Mouse (Mus musculus): ENCODE results near the gene Fam178b. TPM values are rescaled to one million over a fixed set of nuclear protein-coding genes. Genes with fewer than 3 reads are reported as not detected.

Fam178b gene
- polyA plus RNA-seq, 1 experiment from 2014 or later: not detected

DNA sequence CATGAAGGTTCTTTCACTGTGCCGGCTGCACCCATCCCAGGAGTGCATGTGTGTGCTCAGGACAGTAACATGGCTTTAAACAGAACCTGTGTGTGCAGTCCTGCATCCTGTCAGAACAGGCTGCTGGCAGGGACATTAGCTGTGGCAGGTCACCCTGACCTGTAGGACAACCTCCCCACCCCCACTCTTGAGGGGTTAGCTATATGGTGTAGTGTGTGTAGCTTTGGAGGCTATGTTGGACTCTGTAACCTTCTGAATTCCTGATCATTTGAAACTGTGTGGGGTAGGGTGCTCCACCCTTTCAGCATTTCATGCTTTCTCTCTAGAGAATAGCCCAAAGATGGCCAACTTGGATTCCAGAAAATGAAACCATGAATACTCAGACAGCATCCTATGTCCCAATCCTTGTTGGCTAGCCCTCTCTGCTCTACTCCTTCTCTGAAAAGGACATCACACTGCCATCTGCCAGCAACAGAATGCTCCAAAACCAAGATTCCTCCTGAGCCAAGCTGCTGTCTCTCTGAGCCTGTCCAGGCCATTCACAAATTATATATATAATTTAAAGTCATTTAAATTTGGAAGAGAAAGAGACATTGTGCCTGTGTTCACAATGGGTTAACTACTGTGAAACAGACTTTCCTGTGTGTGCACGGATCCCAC is 47.0 kb downstream of the Fam178b start:
- Histone ChIP-seq H3K4me1 (ENCODE audit: control insufficient read depth, insufficient read depth, low read length) (no peaks in the 10 kb centered on the region), H3K9ac (replicated peaks; ENCODE audit: low read depth, low read length) (no peak overlapping the region), H3K27me3 (ENCODE audit: control insufficient read depth, insufficient read depth, low read length) (no peaks in the 10 kb centered on the region), H3K36me3 (ENCODE audit: control insufficient read depth, insufficient read depth, low read length) (no peaks in the 10 kb centered on the region), H3K27ac (ENCODE audit: low read depth, low read length) (no peak overlapping the region), H3K4me3 (ENCODE audit: low read depth, low read length) (no peak overlapping the region), H3K4me2 (ENCODE audit: low read depth, low read length) (no peak overlapping the region), H3K9me3 (ENCODE audit: control insufficient read depth, low read length) (no peaks in the 10 kb centered on the region)
- WGBS: 76% methylated on average over 2 of the region's 2 CpGs
- no peak for ATAC-seq (ENCODE audit: low read depth)

DNA sequence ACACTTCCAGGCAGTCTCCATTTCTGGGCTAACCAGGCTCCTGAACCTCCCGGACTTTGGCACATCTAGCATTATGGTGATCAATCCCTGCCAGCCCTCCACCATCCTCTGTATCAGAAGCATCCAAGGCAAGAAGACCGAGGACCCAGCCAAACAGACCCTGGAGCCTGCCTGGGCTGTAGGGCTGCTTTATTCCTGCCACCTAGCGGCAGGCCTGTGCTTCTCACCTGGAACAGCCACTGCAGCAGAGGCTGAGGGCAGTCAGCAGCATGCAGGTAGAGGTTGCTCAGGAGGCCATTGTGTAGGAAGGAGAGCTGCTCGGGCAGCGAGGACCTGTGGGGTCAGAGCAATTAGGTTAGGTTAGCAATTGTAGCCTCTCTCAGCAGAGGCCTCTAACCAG is 48.0 kb downstream of the Fam178b start:
- Histone ChIP-seq H3K4me1 (ENCODE audit: control insufficient read depth, insufficient read depth, low read length) (no peaks in the 10 kb centered on the region), H3K27me3 (ENCODE audit: control insufficient read depth, insufficient read depth, low read length) (no peaks in the 10 kb centered on the region), H3K9me3 (ENCODE audit: control insufficient read depth, low read length) (no peaks in the 10 kb centered on the region), H3K4me3 (ENCODE audit: low read depth, low read length) (no peak overlapping the region), H3K27ac (ENCODE audit: low read depth, low read length) (no peak overlapping the region), H3K9ac (replicated peaks; ENCODE audit: low read depth, low read length) (no peak overlapping the region), H3K36me3 (ENCODE audit: control insufficient read depth, insufficient read depth, low read length) (no peaks in the 10 kb centered on the region), H3K4me2 (ENCODE audit: low read depth, low read length) (no peak overlapping the region)
- peak; percentile 80 for ATAC-seq (ENCODE audit: low read depth)
- WGBS: 19% methylated on average over 5 of the region's 5 CpGs

DNA sequence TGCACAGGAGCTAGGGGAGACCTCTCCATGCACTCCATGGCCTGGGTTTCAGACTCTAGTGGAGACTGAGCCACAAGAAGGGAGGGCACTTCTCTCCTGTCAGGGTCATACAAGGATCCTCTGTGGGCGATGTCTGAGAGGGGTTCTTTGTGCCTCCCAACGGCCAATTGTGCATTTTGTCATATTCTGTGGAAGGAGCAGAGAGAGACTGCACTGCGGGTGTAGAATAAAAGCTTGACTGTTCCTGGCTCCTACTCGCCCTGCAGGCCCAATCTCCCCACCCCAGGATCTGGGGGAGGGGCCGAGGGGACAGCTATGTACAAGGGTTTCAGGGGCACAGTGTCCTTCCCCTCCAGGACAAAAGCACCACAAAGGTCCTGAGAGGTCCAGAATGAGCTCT is 49.1 kb downstream of the Fam178b start:
- H3K4me1 ChIP-seq (ENCODE audit: control insufficient read depth, insufficient read depth, low read length): no peaks in the 10 kb centered on the region
- 73% methylated on average over 5 of the region's 5 CpGs for WGBS
- no peaks in the 10 kb centered on the region for H3K36me3 ChIP-seq (ENCODE audit: control insufficient read depth, insufficient read depth, low read length)
- no peaks in the 10 kb centered on the region for H3K27me3 ChIP-seq (ENCODE audit: control insufficient read depth, insufficient read depth, low read length)
- no peak overlapping the region for H3K27ac ChIP-seq (ENCODE audit: low read depth, low read length)
- no peaks in the 10 kb centered on the region for H3K9me3 ChIP-seq (ENCODE audit: control insufficient read depth, low read length)
- no peak overlapping the region for H3K4me3 ChIP-seq (ENCODE audit: low read depth, low read length)
- no peak overlapping the region for H3K9ac ChIP-seq (replicated peaks; ENCODE audit: low read depth, low read length)
- H3K4me2 ChIP-seq (ENCODE audit: low read depth, low read length): no peak overlapping the region
- no peak for ATAC-seq (ENCODE audit: low read depth)

GRCm38 (mm10) chr1:36632846-36633245 is 50.1 kb downstream of the Fam178b start:
- Histone ChIP-seq H3K4me3 (ENCODE audit: low read depth, low read length) (no peak overlapping the region), H3K27me3 (ENCODE audit: control insufficient read depth, insufficient read depth, low read length) (no peaks in the 10 kb centered on the region), H3K36me3 (ENCODE audit: control insufficient read depth, insufficient read depth, low read length) (no peaks in the 10 kb centered on the region), H3K4me2 (ENCODE audit: low read depth, low read length) (no peak overlapping the region), H3K9ac (replicated peaks; ENCODE audit: low read depth, low read length) (no peak overlapping the region), H3K27ac (ENCODE audit: low read depth, low read length) (no peak overlapping the region), H3K4me1 (ENCODE audit: control insufficient read depth, insufficient read depth, low read length) (no peaks in the 10 kb centered on the region), H3K9me3 (ENCODE audit: control insufficient read depth, low read length) (no peaks in the 10 kb centered on the region)
- 81% methylated on average over 1 of the region's 1 CpGs for WGBS
- ATAC-seq (ENCODE audit: low read depth): no peak

DNA sequence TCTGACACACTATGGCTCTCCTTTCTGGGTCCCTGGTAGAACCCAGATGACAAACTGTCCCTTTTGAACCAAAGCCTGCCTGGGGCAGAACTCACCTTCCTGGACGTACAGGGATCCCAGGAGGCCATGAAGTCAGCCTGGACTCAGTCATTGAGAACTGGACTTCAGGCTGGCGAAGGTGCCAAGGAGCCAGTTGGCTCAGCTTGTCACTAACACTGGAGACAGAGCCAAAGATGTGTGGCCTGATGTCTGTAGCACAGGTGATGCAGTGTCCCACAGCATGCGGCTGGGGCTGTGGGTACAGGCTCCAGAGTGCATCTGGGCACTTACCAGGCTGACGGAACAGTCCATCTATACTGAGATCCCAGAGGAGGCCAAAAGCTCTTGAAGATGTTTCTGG is 50.9 kb downstream of the Fam178b start:
- no peaks in the 10 kb centered on the region for H3K27me3 ChIP-seq (ENCODE audit: control insufficient read depth, insufficient read depth, low read length)
- ATAC-seq (ENCODE audit: low read depth): no peak
- no peaks in the 10 kb centered on the region for H3K4me1 ChIP-seq (ENCODE audit: control insufficient read depth, insufficient read depth, low read length)
- H3K4me2 ChIP-seq (ENCODE audit: low read depth, low read length): no peak overlapping the region
- H3K9me3 ChIP-seq (ENCODE audit: control insufficient read depth, low read length): no peaks in the 10 kb centered on the region
- no peak overlapping the region for H3K9ac ChIP-seq (replicated peaks; ENCODE audit: low read depth, low read length)
- no peaks in the 10 kb centered on the region for H3K36me3 ChIP-seq (ENCODE audit: control insufficient read depth, insufficient read depth, low read length)
- 94% methylated on average over 4 of the region's 4 CpGs for WGBS
- H3K27ac ChIP-seq (ENCODE audit: low read depth, low read length): no peak overlapping the region
- H3K4me3 ChIP-seq (ENCODE audit: low read depth, low read length): no peak overlapping the region

DNA sequence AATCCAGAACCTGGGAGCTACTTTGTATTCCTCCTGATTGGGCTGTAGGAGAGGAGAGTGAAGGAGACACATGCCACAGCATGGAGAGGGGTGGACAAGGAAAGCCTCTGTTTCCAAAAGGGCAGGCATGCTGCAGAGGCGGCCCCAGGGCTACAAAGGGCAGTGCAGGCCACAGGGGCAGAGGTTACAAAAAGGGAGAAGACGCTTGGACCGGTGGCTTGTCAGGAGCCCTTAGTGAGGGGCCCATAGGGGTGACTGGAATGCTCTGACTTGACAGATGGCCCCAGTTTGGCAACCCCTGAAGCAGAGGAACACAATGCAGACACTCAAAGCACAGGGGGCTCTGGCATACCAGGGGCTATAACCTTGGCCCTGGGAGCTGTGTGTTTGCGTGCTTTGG is 51.6 kb downstream of the Fam178b start:
- no peaks in the 10 kb centered on the region for H3K9me3 ChIP-seq (ENCODE audit: control insufficient read depth, low read length)
- H3K4me3 ChIP-seq (ENCODE audit: low read depth, low read length): no peak overlapping the region
- no peaks in the 10 kb centered on the region for H3K36me3 ChIP-seq (ENCODE audit: control insufficient read depth, insufficient read depth, low read length)
- no peak overlapping the region for H3K4me2 ChIP-seq (ENCODE audit: low read depth, low read length)
- WGBS: 26% methylated on average over 4 of the region's 4 CpGs
- no peak overlapping the region for H3K9ac ChIP-seq (replicated peaks; ENCODE audit: low read depth, low read length)
- H3K4me1 ChIP-seq (ENCODE audit: control insufficient read depth, insufficient read depth, low read length): no peaks in the 10 kb centered on the region
- ATAC-seq (ENCODE audit: low read depth): no peak
- H3K27me3 ChIP-seq (ENCODE audit: control insufficient read depth, insufficient read depth, low read length): no peaks in the 10 kb centered on the region
- no peak overlapping the region for H3K27ac ChIP-seq (ENCODE audit: low read depth, low read length)

DNA sequence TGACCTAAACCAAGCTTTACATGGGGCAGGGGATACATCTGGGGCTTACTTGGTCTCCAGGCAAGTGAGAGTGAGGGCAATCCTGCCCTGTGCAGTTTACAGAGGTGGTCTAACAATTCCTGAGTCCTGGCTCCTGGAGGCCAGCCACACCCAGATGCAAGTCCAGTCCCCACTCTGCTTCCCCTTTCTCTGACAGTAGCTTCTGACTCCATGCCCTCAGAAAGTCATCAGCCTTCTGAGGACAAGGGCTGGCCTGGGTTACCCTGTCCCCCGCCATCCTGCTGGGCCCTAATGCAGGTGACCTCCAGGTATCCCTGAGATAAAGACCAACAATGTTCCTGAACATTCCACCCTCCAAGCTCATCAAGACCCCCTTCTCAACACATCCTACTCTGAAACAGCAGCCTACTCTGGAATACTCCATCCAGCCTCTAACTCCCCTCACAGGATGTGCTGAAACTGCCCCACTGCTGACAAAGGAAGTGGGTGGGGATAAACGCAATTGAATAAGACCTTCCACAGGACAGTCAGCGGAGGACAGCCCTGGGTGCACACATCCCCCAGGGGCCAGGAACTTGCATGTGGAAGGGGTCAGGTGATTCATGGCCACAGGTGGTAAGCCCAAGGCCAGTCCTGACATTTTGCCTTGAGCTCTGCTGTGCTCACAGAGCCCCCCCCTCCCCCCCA is 52.8 kb downstream of the Fam178b start:
- no peak overlapping the region for H3K4me2 ChIP-seq (ENCODE audit: low read depth, low read length)
- H3K9ac ChIP-seq (replicated peaks; ENCODE audit: low read depth, low read length): no peak overlapping the region
- H3K4me1 ChIP-seq (ENCODE audit: control insufficient read depth, insufficient read depth, low read length): no peaks in the 10 kb centered on the region
- no peak overlapping the region for H3K27ac ChIP-seq (ENCODE audit: low read depth, low read length)
- no peaks in the 10 kb centered on the region for H3K9me3 ChIP-seq (ENCODE audit: control insufficient read depth, low read length)
- ATAC-seq (ENCODE audit: low read depth): no peak
- WGBS: 55% methylated on average over 3 of the region's 3 CpGs
- no peak overlapping the region for H3K4me3 ChIP-seq (ENCODE audit: low read depth, low read length)
- no peaks in the 10 kb centered on the region for H3K36me3 ChIP-seq (ENCODE audit: control insufficient read depth, insufficient read depth, low read length)
- no peaks in the 10 kb centered on the region for H3K27me3 ChIP-seq (ENCODE audit: control insufficient read depth, insufficient read depth, low read length)

DNA sequence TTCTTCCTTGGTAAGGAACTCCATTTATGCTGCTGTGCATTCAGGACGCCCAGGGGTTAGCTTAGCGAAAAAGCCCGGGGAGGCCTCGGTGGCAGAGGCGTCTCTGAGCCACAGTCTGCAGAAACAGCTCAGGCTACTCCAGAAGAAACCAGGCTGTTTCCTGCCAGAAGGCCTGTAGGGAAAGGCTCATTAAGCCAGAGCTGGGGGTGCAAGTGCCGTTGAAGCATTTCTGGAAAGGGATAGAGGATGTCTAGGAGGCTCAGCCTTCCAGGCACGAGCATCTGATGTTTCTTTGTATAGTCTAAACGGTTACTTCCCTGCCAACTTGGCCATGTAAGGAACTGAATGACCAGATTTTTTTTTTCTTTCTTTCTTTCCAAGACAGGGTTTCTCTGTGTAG is 54.4 kb downstream of the Fam178b start:
- Histone ChIP-seq H3K27ac (ENCODE audit: low read depth, low read length) (no peak overlapping the region), H3K27me3 (ENCODE audit: control insufficient read depth, insufficient read depth, low read length) (no peaks in the 10 kb centered on the region), H3K4me2 (ENCODE audit: low read depth, low read length) (no peak overlapping the region), H3K9me3 (ENCODE audit: control insufficient read depth, low read length) (no peaks in the 10 kb centered on the region), H3K36me3 (ENCODE audit: control insufficient read depth, insufficient read depth, low read length) (no peaks in the 10 kb centered on the region), H3K4me3 (ENCODE audit: low read depth, low read length) (no peak overlapping the region), H3K4me1 (ENCODE audit: control insufficient read depth, insufficient read depth, low read length) (no peaks in the 10 kb centered on the region), H3K9ac (replicated peaks; ENCODE audit: low read depth, low read length) (no peak overlapping the region)
- ATAC-seq (ENCODE audit: low read depth): no peak
- WGBS: 50% methylated on average over 8 of the region's 8 CpGs

DNA sequence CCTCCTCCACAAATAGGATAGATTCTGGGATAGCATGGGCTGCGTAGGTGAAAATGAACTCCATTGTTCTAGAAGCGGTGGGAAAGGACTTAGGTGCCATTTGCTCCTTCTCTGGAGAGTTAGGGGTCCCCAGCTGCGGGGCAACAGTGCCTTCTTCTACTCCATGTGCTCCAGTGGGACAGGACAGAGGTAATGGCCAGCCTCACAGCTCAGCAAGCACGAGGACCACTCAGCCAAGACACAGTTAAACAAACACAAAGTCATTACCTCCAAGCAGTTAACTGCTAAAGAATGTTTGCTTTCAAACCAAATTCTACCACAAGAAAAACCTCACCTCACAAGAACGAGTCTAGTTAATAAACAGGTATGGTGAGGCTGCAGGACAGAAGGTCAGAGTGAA is 57.5 kb downstream of the Fam178b start:
- no peak overlapping the region for H3K4me2 ChIP-seq (ENCODE audit: low read depth, low read length)

More for the DNA sequence above, 57.5 kb downstream of the Fam178b start:
- H3K36me3 ChIP-seq (ENCODE audit: control insufficient read depth, insufficient read depth, low read length): no peaks in the 10 kb centered on the region
- H3K9me3 ChIP-seq (ENCODE audit: control insufficient read depth, low read length): no peaks in the 10 kb centered on the region
- H3K4me3 ChIP-seq (ENCODE audit: low read depth, low read length): no peak overlapping the region
- H3K9ac ChIP-seq (replicated peaks; ENCODE audit: low read depth, low read length): no peak overlapping the region
- no peak for ATAC-seq (ENCODE audit: low read depth)
- 82% methylated on average over 5 of the region's 5 CpGs for WGBS
- H3K4me1 ChIP-seq (ENCODE audit: control insufficient read depth, insufficient read depth, low read length): no peaks in the 10 kb centered on the region
- H3K27me3 ChIP-seq (ENCODE audit: control insufficient read depth, insufficient read depth, low read length): no peaks in the 10 kb centered on the region
- no peak overlapping the region for H3K27ac ChIP-seq (ENCODE audit: low read depth, low read length)

All from neural tube, embryonic 14.5 days (tissue).